Mouse (Mus musculus): ENCODE measurements around the gene Gm10408.
"Not testable (repeated sequence)": the region's sequence is repeated elsewhere in the genome, so short reads cannot be mapped to it uniquely, and the experiment has no call there.

Gene Gm10408

GRCm38 (mm10) chr14:3449079-3449478 lies at the start of gene Gm10408:
Gm10408 (plus strand) TSS chr14:3449379.
- in situ Hi-C loops (cut with MboI, MseI), result not testable (repeated sequence)

- in situ Hi-C loops (cut with MboI, MseI), result loop anchor here (5.0 to 25.0 kb wide), 2 partner anchors 240 to 925 kb away; partner anchors contain the start of genes 2610042L04Rik and Gm3020
Observed at GRCm38 (mm10) chr14:3412314-3412713, 36.9 kb upstream of the Gm10408 start, which contains the start of gene Gm10409. Gm10409 (plus strand) TSS chr14:3412614.

GRCm38 (mm10) chr14:3427803-3428202 lies 21.4 kb upstream of the Gm10408 start, which contains the start of gene Gm3005:
Gm3005 (plus strand) TSS chr14:3428103.
- in situ Hi-C loops (cut with MboI, MseI), result not testable (repeated sequence)
